Mouse (Mus musculus) adrenal gland, postnatal 10 days (tissue): ENCODE results near the gene Ppfia2. TPM values are rescaled to one million over a fixed set of nuclear protein-coding genes. Genes with fewer than 3 reads are reported as not detected.

Experiments
- DNase-seq: peaks from one replicate; pipeline ENCODE4 v3.0.0; 2021; ENCODE audit warnings: mixed read lengths
- total RNA-seq, 2 experiments: library from RNA; stranded (reverse); gene quantifications; 2 replicates each; pipeline ENCODE4 v1.2.3; 2021

The Ppfia2 gene
- total RNA-seq, 2 experiments from 2014 or later: 6.7 to 8.8 TPM

- no peak for DNase-seq
Observed at GRCm38 (mm10) chr10:106665221-106665620, 195.1 kb downstream of the Ppfia2 start.

- DNase-seq: no peak
Observed at GRCm38 (mm10) chr10:106670170-106670569, 200.0 kb downstream of the Ppfia2 start.

- DNase-seq: no peak
Observed at GRCm38 (mm10) chr10:106681395-106681794, 211.3 kb downstream of the Ppfia2 start.

GRCm38 (mm10) chr10:106685519-106685918 is 215.4 kb downstream of the Ppfia2 start:
- no peak for DNase-seq

GRCm38 (mm10) chr10:106719936-106720335 is 249.8 kb downstream of the Ppfia2 start:
- DNase-seq: peak; percentile 12

- DNase-seq: no peak
Observed at GRCm38 (mm10) chr10:106732265-106732664, 262.1 kb downstream of the Ppfia2 start.

- DNase-seq: no peak
Observed at GRCm38 (mm10) chr10:106736230-106737063, 266.3 kb downstream of the Ppfia2 start.

- no peak for DNase-seq
Observed at GRCm38 (mm10) chr10:106738190-106738589, 268.1 kb downstream of the Ppfia2 start.

GRCm38 (mm10) chr10:106744966-106745365 is 274.8 kb downstream of the Ppfia2 start:
- no peak for DNase-seq

- DNase-seq: no peak
Observed at GRCm38 (mm10) chr10:106761061-106761460, 290.9 kb downstream of the Ppfia2 start.

GRCm38 (mm10) chr10:106763785-106764184 is 293.6 kb downstream of the Ppfia2 start:
- no peak for DNase-seq

GRCm38 (mm10) chr10:106775571-106775970 is 305.4 kb downstream of the Ppfia2 start:
- DNase-seq: no peak

GRCm38 (mm10) chr10:106815447-106815846 is 345.3 kb downstream of the Ppfia2 start:
- DNase-seq: no peak

- no peak for DNase-seq
Observed at GRCm38 (mm10) chr10:106818381-106818780, 348.2 kb downstream of the Ppfia2 start.

GRCm38 (mm10) chr10:106824215-106824614 is 354.1 kb downstream of the Ppfia2 start:
- DNase-seq: no peak

GRCm38 (mm10) chr10:106838476-106838875 is 368.3 kb downstream of the Ppfia2 start:
- no peak for DNase-seq

- no peak for DNase-seq
Observed at GRCm38 (mm10) chr10:106858106-106858505, 388.0 kb downstream of the Ppfia2 start.

GRCm38 (mm10) chr10:106870233-106870632 is 400.1 kb downstream of the Ppfia2 start:
- DNase-seq: no peak

GRCm38 (mm10) chr10:106871847-106872246 is 401.7 kb downstream of the Ppfia2 start:
- no peak for DNase-seq

- DNase-seq: no peak
Observed at GRCm38 (mm10) chr10:106872714-106873113, 402.6 kb downstream of the Ppfia2 start.

- DNase-seq: no peak
Observed at GRCm38 (mm10) chr10:106881330-106881729, 411.2 kb downstream of the Ppfia2 start.

- DNase-seq: no peak
Observed at GRCm38 (mm10) chr10:106896351-106896750, 426.2 kb downstream of the Ppfia2 start.

GRCm38 (mm10) chr10:106910108-106910507 is 440.0 kb downstream of the Ppfia2 start:
- DNase-seq: no peak

- no peak for DNase-seq
Observed at GRCm38 (mm10) chr10:106913032-106913431, 442.9 kb downstream of the Ppfia2 start.
